Mouse (Mus musculus) bone marrow macrophage, adult 2 months (primary cell): ENCODE measurements at regions not wholly inside any gene's neighbourhood (a gene's known extent, or its start where the extent isn't known, plus 50 kb on each side); places are given as distances from the start of the nearest gene placed in this dataset.

ENCODE experiments used
- CTCF ChIP-seq: IDR thresholded peaks from 2 replicates; pipeline ENCODE4 v1.5.1; 2012; ENCODE audit warnings: low read depth, mild to moderate bottlenecking, low read length, moderate library complexity
- POLR2A ChIP-seq: IDR thresholded peaks from 2 replicates; pipeline ENCODE4 v1.6.1; 2012; ENCODE audit warnings: mild to moderate bottlenecking, low read depth, low read length, borderline replicate concordance

GRCm38 (mm10) chr9:33050789-33051188, 414.8 kb downstream of the Ets1 start:
- no peak for TF ChIP-seq CTCF
- no peak for TF ChIP-seq POLR2A
